Mouse (Mus musculus) hindbrain, embryonic 13.5 days (tissue): ENCODE measurements around the gene Defb42. TPM values are rescaled to one million over a fixed set of nuclear protein-coding genes. Genes with fewer than 3 reads are reported as not detected.

Experiments
- ATAC-seq: fragments of 200-750 bp; cut with Nextera tagmentation; 2 replicates; pipeline ENCODE4 v1.8.0; 2017; ENCODE audit warnings: moderate TSS enrichment; ENCODE audit not compliant: low FRiP score
- H3K27ac ChIP-seq: fragments of 300-500 bp; sonication (generic); 2 replicates; pipeline ENCODE4 v1.5.1; 2015; ENCODE audit warnings: inconsistent platforms, mild to moderate bottlenecking, moderate library complexity
- H3K27me3 ChIP-seq: fragments of 300-500 bp; sonication (generic); 2 replicates; pipeline ENCODE4 v1.6.1; 2015; ENCODE audit warnings: mild to moderate bottlenecking, inconsistent platforms
- H3K36me3 ChIP-seq: fragments of 300-500 bp; sonication (generic); 2 replicates; pipeline ENCODE4 v1.6.1; 2015; ENCODE audit warnings: mild to moderate bottlenecking, inconsistent platforms
- H3K4me1 ChIP-seq: fragments of 300-500 bp; sonication (generic); replicated peaks from 2 replicates; pipeline ENCODE4 v1.6.1; 2015; ENCODE audit warnings: inconsistent platforms
- H3K4me2 ChIP-seq: fragments of 300-500 bp; sonication (generic); 2 replicates; pipeline ENCODE4 v1.6.1; 2015; ENCODE audit warnings: inconsistent platforms, mild to moderate bottlenecking, moderate library complexity
- H3K4me3 ChIP-seq: fragments of 300-500 bp; sonication (generic); 2 replicates; pipeline ENCODE4 v1.5.1; 2015; ENCODE audit warnings: mild to moderate bottlenecking, inconsistent platforms
- H3K9ac ChIP-seq: fragments of 300-500 bp; sonication (generic); 2 replicates; pipeline ENCODE4 v1.6.1; 2015; ENCODE audit warnings: mild to moderate bottlenecking, inconsistent platforms
- H3K9me3 ChIP-seq: fragments of 300-500 bp; sonication (generic); 2 replicates; pipeline ENCODE4 v1.6.1; 2016; ENCODE audit warnings: inconsistent platforms
- WGBS: fragments of 180-500 bp; shearing (Covaris S2); methylation state at CpG from one replicate; pipeline ENCODE4 v1.1.7; 2015; 5-methylcytosine and 5-hydroxymethylcytosine counted together
- polyA plus RNA-seq: library from polyadenylated mRNA; unstranded; fragments of >200 nt; fragmentation: Nextera tagmentation; extraction: Ambion mirVana; gene quantifications from 2 replicates; pipeline ENCODE4 v1.2.1, GENCODE M21; 2015

Defb42 gene
- polyA plus RNA-seq, 1 experiment from 2014 or later, result 0.29 TPM

GRCm38 (mm10) chr14:63065391-63065790 is 18.6 kb downstream of the Defb42 start:
- Histone ChIP-seq H3K27me3 (peaks cover 13% of the 10 kb centered on the region), H3K4me1 (0 out of 2 replicates have a peak, but pooled peaks cover 3% of the 10 kb centered on the region), H3K9me3 (no peaks in the 10 kb centered on the region), H3K9ac (peak overlapping the region; percentile 24; the same call in 1 of the 2 replicates), H3K4me2 (no peak overlapping the region), H3K27ac (no peak overlapping the region), H3K4me3 (no peak overlapping the region), H3K36me3 (no peaks in the 10 kb centered on the region)
- 79% methylated on average over 5 of the region's 5 CpGs for WGBS
- no peak for ATAC-seq

GRCm38 (mm10) chr14:63066630-63067310 is 20.0 kb downstream of the Defb42 start:
- Histone ChIP-seq H3K4me3 (no peak overlapping the region), H3K9ac (no peak overlapping the region)

GRCm38 (mm10) chr14:63067708-63068107 is 20.9 kb downstream of the Defb42 start:
- 67% methylated on average over 15 of the region's 15 CpGs for WGBS
- H3K27ac ChIP-seq, result no peak overlapping the region
- no peak overlapping the region for H3K4me3 ChIP-seq
- H3K36me3 ChIP-seq, result no peaks in the 10 kb centered on the region
- no peak for ATAC-seq
- 0 out of 2 replicates have a peak, but pooled peaks cover 3% of the 10 kb centered on the region for H3K4me1 ChIP-seq
- no peak overlapping the region for H3K4me2 ChIP-seq
- no peaks in the 10 kb centered on the region for H3K9me3 ChIP-seq
- no peak overlapping the region for H3K9ac ChIP-seq
- H3K27me3 ChIP-seq, result peaks cover 17% of the 10 kb centered on the region

More at GRCm38 (mm10) chr14:63066630-63067310, 20.0 kb downstream of the Defb42 start:
- H3K4me2 ChIP-seq, result peak overlapping the region; percentile 34
- 33% methylated on average over 16 of the region's 16 CpGs for WGBS
- no peak for ATAC-seq
- H3K4me1 ChIP-seq, result 0 out of 2 replicates have a peak, but pooled peaks cover 3% of the 10 kb centered on the region
- peaks cover 17% of the 10 kb centered on the region for H3K27me3 ChIP-seq
- no peaks in the 10 kb centered on the region for H3K9me3 ChIP-seq
- H3K36me3 ChIP-seq, result no peaks in the 10 kb centered on the region
- H3K27ac ChIP-seq, result no peak overlapping the region

Other genes starting within 250 kb of the Defb42 start
- gene Wdfy2, start 209.3 kb upstream of the Defb42 start, polyA plus RNA-seq, result 7.7 and 8.2 TPM in 2 replicates
- not detected in 2 replicates for gene Defb48, start 62.5 kb upstream of the Defb42 start, polyA plus RNA-seq
- gene Defb47, start 48.9 kb upstream of the Defb42 start, polyA plus RNA-seq, result not detected in 2 replicates
- gene Defb43, start 35.2 kb upstream of the Defb42 start, polyA plus RNA-seq, result not detected in 2 replicates
- not detected in 2 replicates for gene Defb30, start 3.0 kb downstream of the Defb42 start, polyA plus RNA-seq